Mouse (Mus musculus) kidney, embryonic 15.5 days (tissue): ENCODE results near the gene Prss53. TPM values are rescaled to one million over a fixed set of nuclear protein-coding genes. Genes with fewer than 3 reads are reported as not detected.
"Not testable (repeated sequence)": the region's sequence is repeated elsewhere in the genome, so short reads cannot be mapped to it uniquely, and the experiment has no call there.

ENCODE experiments used
- ATAC-seq: fragments of 200-750 bp; cut with Nextera tagmentation; replicated peaks from 2 replicates; pipeline ENCODE4 v1.8.0; 2017; ENCODE audit warnings: moderate TSS enrichment; ENCODE audit not compliant: low FRiP score
- H3K27ac ChIP-seq: fragments of 300-500 bp; sonication (generic); 2 replicates; pipeline ENCODE4 v1.5.1; 2015; ENCODE audit warnings: mild to moderate bottlenecking, inconsistent platforms
- H3K27me3 ChIP-seq: fragments of 300-500 bp; sonication (generic); 2 replicates; pipeline ENCODE4 v1.6.1; 2015; ENCODE audit warnings: inconsistent platforms
- H3K36me3 ChIP-seq: fragments of 300-500 bp; sonication (generic); 2 replicates; pipeline ENCODE4 v1.6.1; 2015; ENCODE audit warnings: inconsistent platforms
- H3K4me1 ChIP-seq: fragments of 300-500 bp; sonication (generic); 2 replicates; pipeline ENCODE4 v1.6.1; 2015; ENCODE audit warnings: inconsistent platforms
- H3K4me2 ChIP-seq: fragments of 300-500 bp; sonication (generic); 2 replicates; pipeline ENCODE4 v1.6.1; 2015; ENCODE audit warnings: moderate library complexity, mild to moderate bottlenecking, inconsistent platforms
- H3K4me3 ChIP-seq: fragments of 300-500 bp; sonication (generic); replicated peaks from 2 replicates; pipeline ENCODE4 v1.5.1; 2015; ENCODE audit warnings: mild to moderate bottlenecking, inconsistent platforms
- H3K9ac ChIP-seq: fragments of 300-500 bp; sonication (generic); 2 replicates; pipeline ENCODE4 v1.6.1; 2015; ENCODE audit warnings: mild to moderate bottlenecking, inconsistent platforms
- H3K9me3 ChIP-seq: fragments of 300-500 bp; sonication (generic); replicated peaks from 2 replicates; pipeline ENCODE4 v1.6.1; 2016; ENCODE audit warnings: inconsistent platforms
- WGBS: fragments of 180-500 bp; shearing (Covaris S2); methylation state at CpG from one replicate; pipeline ENCODE4 v1.1.7; 2015; ENCODE audit warnings: mixed read lengths; 5-methylcytosine and 5-hydroxymethylcytosine counted together
- polyA plus RNA-seq: library from polyadenylated mRNA; unstranded; fragments of >200 nt; fragmentation: Nextera tagmentation; extraction: Ambion mirVana; gene quantifications from 2 replicates; pipeline ENCODE4 v1.2.1, GENCODE M21; 2015

Gene Prss53
- polyA plus RNA-seq, 1 experiment from 2014 or later, result 2.2 TPM

- peak overlapping the region; percentile 18; the same call in 1 of the 2 replicates for H3K27ac ChIP-seq
- H3K4me1 ChIP-seq, result peaks cover 13% of the 10 kb centered on the region
- H3K36me3 ChIP-seq, result peaks cover 68% of the 10 kb centered on the region
- H3K9ac ChIP-seq, result no peak overlapping the region
- 74% methylated on average over 3 of the region's 3 CpGs for WGBS
- no peak overlapping the region for H3K4me3 ChIP-seq
- ATAC-seq, result no peak
- no peaks in the 10 kb centered on the region for H3K27me3 ChIP-seq
- no peak overlapping the region for H3K4me2 ChIP-seq
- no peaks in the 10 kb centered on the region for H3K9me3 ChIP-seq
Measured at GRCm38 (mm10) chr7:127869149-127869810, 21.5 kb downstream of the Prss53 start.

GRCm38 (mm10) chr7:127867641-127868040 is 23.1 kb downstream of the Prss53 start:
- no peak overlapping the region for H3K4me3 ChIP-seq
- H3K4me1 ChIP-seq, result no peaks in the 10 kb centered on the region
- H3K27ac ChIP-seq, result no peak overlapping the region
- ATAC-seq, result no peak
- H3K27me3 ChIP-seq, result no peaks in the 10 kb centered on the region
- no peaks in the 10 kb centered on the region for H3K9me3 ChIP-seq
- 96% methylated on average over 18 of the region's 18 CpGs for whole genome bisulfite sequencing
- H3K4me2 ChIP-seq, result no peak overlapping the region
- H3K9ac ChIP-seq, result no peak overlapping the region
- H3K36me3 ChIP-seq, result peaks cover 61% of the 10 kb centered on the region

- Histone ChIP-seq H3K36me3 (peaks cover 53% of the 10 kb centered on the region), H3K9me3 (no peaks in the 10 kb centered on the region), H3K27ac (no peak overlapping the region), H3K4me2 (no peak overlapping the region), H3K4me1 (no peaks in the 10 kb centered on the region), H3K4me3 (no peak overlapping the region), H3K9ac (no peak overlapping the region), H3K27me3 (no peaks in the 10 kb centered on the region)
- 0 out of 2 replicates have a peak, but pooled peaks have one; percentile 46 for ATAC-seq
- WGBS, result 91% methylated on average over 11 of the region's 12 CpGs
Measured at GRCm38 (mm10) chr7:127866434-127866833, 24.3 kb downstream of the Prss53 start.

- no peaks in the 10 kb centered on the region for H3K4me1 ChIP-seq
- no peaks in the 10 kb centered on the region for H3K27me3 ChIP-seq
- WGBS, result 88% methylated on average over 6 of the region's 6 CpGs
- no peak overlapping the region for H3K4me3 ChIP-seq
- H3K4me2 ChIP-seq, result no peak overlapping the region
- no peaks in the 10 kb centered on the region for H3K9me3 ChIP-seq
- no peak overlapping the region for H3K27ac ChIP-seq
- no peaks in the 10 kb centered on the region for H3K36me3 ChIP-seq
- H3K9ac ChIP-seq, result no peak overlapping the region
- no peak for ATAC-seq
Measured at GRCm38 (mm10) chr7:127858258-127858657, 32.5 kb downstream of the Prss53 start.

- H3K4me1 ChIP-seq, result no peaks in the 10 kb centered on the region
Measured at GRCm38 (mm10) chr7:127850906-127851305, 39.9 kb downstream of the Prss53 start.

GRCm38 (mm10) chr7:127849973-127850875 is 40.5 kb downstream of the Prss53 start:
- H3K9ac ChIP-seq, result no peak overlapping the region
- WGBS, result 78% methylated on average over 6 of the region's 6 CpGs
- no peaks in the 10 kb centered on the region for H3K9me3 ChIP-seq
- no peak for ATAC-seq
- no peaks in the 10 kb centered on the region for H3K4me1 ChIP-seq
- peaks cover 33% of the 10 kb centered on the region for H3K36me3 ChIP-seq
- no peaks in the 10 kb centered on the region for H3K27me3 ChIP-seq
- no peak overlapping the region for H3K4me2 ChIP-seq
- H3K27ac ChIP-seq, result no peak overlapping the region
- no peak overlapping the region for H3K4me3 ChIP-seq

More at GRCm38 (mm10) chr7:127850906-127851305, 39.9 kb downstream of the Prss53 start:
- Histone ChIP-seq H3K36me3 (peaks cover 26% of the 10 kb centered on the region), H3K27ac (no peak overlapping the region), H3K27me3 (no peaks in the 10 kb centered on the region), H3K9me3 (no peaks in the 10 kb centered on the region), H3K4me3 (no peak overlapping the region), H3K9ac (no peak overlapping the region), H3K4me2 (no peak overlapping the region)
- no peak for ATAC-seq
- 47% methylated on average over 5 of the region's 5 CpGs for WGBS

- Histone ChIP-seq H3K4me2 (peak overlapping the region; percentile 92), H3K4me3 (peak overlapping the region; percentile 86), H3K4me1 (peaks cover 19% of the 10 kb centered on the region), H3K9me3 (no peaks in the 10 kb centered on the region), H3K27ac (peak overlapping the region; percentile 93), H3K9ac (peak overlapping the region; percentile 79), H3K27me3 (no peaks in the 10 kb centered on the region), H3K36me3 (peaks cover 40% of the 10 kb centered on the region)
- ATAC-seq, result peak; percentile 75
- under 1% methylated on average over 40 of the region's 40 CpGs for WGBS
Measured at GRCm38 (mm10) chr7:127842001-127842718, 48.6 kb downstream of the Prss53 start.

- ATAC-seq, result peak; percentile 92
- WGBS, result under 1% methylated on average over 46 of the region's 46 CpGs
Measured at GRCm38 (mm10) chr7:127841340-127842000, 49.3 kb downstream of the Prss53 start.

GRCm38 (mm10) chr7:127840886-127841285 is 49.9 kb downstream of the Prss53 start:
- WGBS, result under 1% methylated on average over 15 of the region's 15 CpGs
- peaks cover 19% of the 10 kb centered on the region for H3K4me1 ChIP-seq
- H3K9me3 ChIP-seq, result no peaks in the 10 kb centered on the region
- peak overlapping the region; percentile 92 for H3K4me2 ChIP-seq
- ATAC-seq, result peak; percentile 22; the same call in 1 of the 2 replicates
- H3K36me3 ChIP-seq, result peaks cover 27% of the 10 kb centered on the region
- H3K27me3 ChIP-seq, result no peaks in the 10 kb centered on the region
- peak overlapping the region; percentile 79 for H3K9ac ChIP-seq
- H3K27ac ChIP-seq, result peak overlapping the region; percentile 93
- peak overlapping the region; percentile 86 for H3K4me3 ChIP-seq

More at GRCm38 (mm10) chr7:127841340-127842000, 49.3 kb downstream of the Prss53 start:
- H3K4me1 ChIP-seq, result peaks cover 19% of the 10 kb centered on the region
- peaks cover 33% of the 10 kb centered on the region for H3K36me3 ChIP-seq
- no peaks in the 10 kb centered on the region for H3K27me3 ChIP-seq
- peak overlapping the region; percentile 92 for H3K4me2 ChIP-seq
- H3K9ac ChIP-seq, result peak overlapping the region; percentile 79
- H3K27ac ChIP-seq, result peak overlapping the region; percentile 93
- H3K4me3 ChIP-seq, result peak overlapping the region; percentile 86
- H3K9me3 ChIP-seq, result no peaks in the 10 kb centered on the region

- not testable (repeated sequence) for H3K4me3 ChIP-seq, ATAC-seq, H3K9ac ChIP-seq, H3K27ac ChIP-seq, H3K9me3 ChIP-seq, H3K27me3 ChIP-seq, H3K4me2 ChIP-seq
- 78% methylated on average over 2 of the region's 2 CpGs for WGBS
- H3K4me1 ChIP-seq, result peaks cover 19% of the 10 kb centered on the region
- H3K36me3 ChIP-seq, result peaks cover 21% of the 10 kb centered on the region
Measured at GRCm38 (mm10) chr7:127840031-127840430, 50.7 kb downstream of the Prss53 start.

- H3K4me3 ChIP-seq, H3K4me2 ChIP-seq, H3K27me3 ChIP-seq, H3K9ac ChIP-seq, ATAC-seq, H3K36me3 ChIP-seq, H3K27ac ChIP-seq, H3K9me3 ChIP-seq: not testable (repeated sequence)
- peaks cover 17% of the 10 kb centered on the region for H3K4me1 ChIP-seq
- 72% methylated on average over 4 of the region's 4 CpGs for WGBS
Measured at GRCm38 (mm10) chr7:127837878-127838277, 52.9 kb downstream of the Prss53 start.
